ENCODE assay signal across 23 mouse cellular contexts in the genomic region with DNA sequence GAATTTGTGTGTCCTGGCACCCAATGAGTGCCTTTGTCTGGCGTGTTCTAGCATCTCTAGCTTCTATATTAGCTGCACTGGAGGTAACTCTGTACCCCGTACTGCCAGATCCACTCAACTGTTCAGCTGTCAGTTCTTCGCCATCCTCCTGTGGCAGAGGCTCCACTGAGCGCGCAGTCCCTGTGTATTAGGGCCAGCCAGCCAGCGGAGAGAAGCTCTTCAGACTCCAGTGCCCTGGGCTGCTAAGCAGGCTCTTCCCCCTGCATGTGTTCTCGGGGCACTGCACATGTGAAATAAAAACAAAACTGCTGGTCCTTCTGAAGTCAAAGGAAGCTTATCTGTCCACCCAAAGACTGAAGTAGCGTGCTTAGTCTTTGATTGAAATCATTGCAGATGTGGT. TPM values are rescaled to one million over a fixed set of nuclear protein-coding genes. Genes with fewer than 3 reads are reported as not detected.
DNase-seq lines count a peak whose midpoint lies in the region; ATAC-seq and TF ChIP-seq lines count a peak whose summit lies in the region.
"Had no signal": no experiment of that assay in that cellular context is flagged by ENCODE, and none has a peak within 500 bp of the region (broad histone marks: within the 10 kb centered on the region; RNA-seq: fewer than 3 reads in every experiment).

No protein-coding gene starts in this region.

- no peaks in the 10 kb centered on the region for H3K9me3 ChIP-seq in hindbrain, embryonic 13.5 days
- no peaks in the 10 kb centered on the region for H3K9me3 ChIP-seq in hindbrain, embryonic 11.5 days (ENCODE audit: control insufficient read depth, low read length)
- no peaks in the 10 kb centered on the region for H3K9me3 ChIP-seq in midbrain, embryonic 10.5 days (replicated peaks)
- H3K9me3 ChIP-seq in midbrain, embryonic 11.5 days (ENCODE audit: control insufficient read depth, low read length) = no peaks in the 10 kb centered on the region
- H3K9me3 ChIP-seq: embryonic facial prominence, embryonic 15.5 days had no signal

- intact Hi-C loops in gastrocnemius, adult 2 months (cut with DNase I) = no loop called here

- ATAC-seq in hindbrain, embryonic 13.5 days (ENCODE audit: low FRiP score) = no peak
- ATAC-seq in hindbrain, embryonic 11.5 days (ENCODE audit: low FRiP score) = no peak
- ATAC-seq in midbrain, embryonic 11.5 days (ENCODE audit: low FRiP score) = no peak
- ATAC-seq: Patski had no signal

- no peak overlapping the region for H3K4me3 ChIP-seq in hindbrain, embryonic 13.5 days
- H3K4me3 ChIP-seq in hindbrain, embryonic 11.5 days (ENCODE audit: low read depth, low read length) = no peak overlapping the region
- no peak overlapping the region for H3K4me3 ChIP-seq in midbrain, embryonic 10.5 days
- no peak overlapping the region for H3K4me3 ChIP-seq in midbrain, embryonic 11.5 days (ENCODE audit: low read depth, low read length)
- H3K4me3 ChIP-seq in gastrocnemius, adult 2 months = no peak overlapping the region
- H3K4me3 ChIP-seq: embryonic facial prominence, embryonic 15.5 days; left cerebral cortex, adult 2 months had no signal

- no peak for TF ChIP-seq CTCF in gastrocnemius, adult 2 months (IDR thresholded peaks at IDR 0.05)

- H3K27ac ChIP-seq in hindbrain, embryonic 13.5 days = peak overlapping the region; percentile 23; the same call in 1 of the 2 replicates
- H3K27ac ChIP-seq in hindbrain, embryonic 11.5 days (ENCODE audit: low read depth, low read length) = no peak overlapping the region
- H3K27ac ChIP-seq in midbrain, embryonic 10.5 days (replicated peaks) = no peak overlapping the region
- no peak overlapping the region for H3K27ac ChIP-seq in midbrain, embryonic 11.5 days (ENCODE audit: low read depth, low read length)
- H3K27ac ChIP-seq in gastrocnemius, adult 2 months = no peak overlapping the region
- H3K27ac ChIP-seq: embryonic facial prominence, embryonic 15.5 days; left cerebral cortex, adult 2 months; macrophage had no signal

- H3K36me3 ChIP-seq in hindbrain, embryonic 13.5 days = peaks cover 12% of the 10 kb centered on the region
- no peaks in the 10 kb centered on the region for H3K36me3 ChIP-seq in hindbrain, embryonic 11.5 days (ENCODE audit: control insufficient read depth, insufficient read depth, low read length)
- H3K36me3 ChIP-seq in midbrain, embryonic 10.5 days = no peaks in the 10 kb centered on the region
- no peaks in the 10 kb centered on the region for H3K36me3 ChIP-seq in midbrain, embryonic 11.5 days (ENCODE audit: control insufficient read depth, insufficient read depth, low read length)
- H3K36me3 ChIP-seq: embryonic facial prominence, embryonic 15.5 days had no signal

- peak overlapping the region; percentile 43; the same call in 1 of the 2 replicates for H3K9ac ChIP-seq in hindbrain, embryonic 13.5 days
- no peak overlapping the region for H3K9ac ChIP-seq in hindbrain, embryonic 11.5 days (ENCODE audit: low read depth, low read length)
- H3K9ac ChIP-seq in midbrain, embryonic 11.5 days (ENCODE audit: low read length) = no peak overlapping the region
- H3K9ac ChIP-seq: embryonic facial prominence, embryonic 15.5 days had no signal

- peaks cover 15% of the 10 kb centered on the region for H3K27me3 ChIP-seq in hindbrain, embryonic 13.5 days
- H3K27me3 ChIP-seq in hindbrain, embryonic 11.5 days (ENCODE audit: control insufficient read depth, insufficient read depth, low read length) = peaks cover 2% of the 10 kb centered on the region; the same call in 1 of the 2 replicates
- H3K27me3 ChIP-seq in midbrain, embryonic 10.5 days (ENCODE audit: low read depth, poor library complexity, severe bottlenecking) = peaks cover 22% of the 10 kb centered on the region
- H3K27me3 ChIP-seq in midbrain, embryonic 11.5 days (ENCODE audit: control insufficient read depth, insufficient read depth, low read length) = no peaks in the 10 kb centered on the region; the same call in 1 of the 2 replicates

- no peak overlapping the region for H3K4me2 ChIP-seq in hindbrain, embryonic 13.5 days
- no peak overlapping the region for H3K4me2 ChIP-seq in hindbrain, embryonic 11.5 days (replicated peaks; ENCODE audit: low read depth, low read length)
- no peak overlapping the region for H3K4me2 ChIP-seq in midbrain, embryonic 11.5 days
- H3K4me2 ChIP-seq: embryonic facial prominence, embryonic 15.5 days; heart, embryonic 11.5 days had no signal

- peak; percentile 22 to 25 for DNase-seq in cerebellum, postnatal 10 days
- DNase-seq in cerebellum, adult 18-20 months = no peak
- no peak for DNase-seq in hindbrain, embryonic 11.5 days (ENCODE audit: low spot score)
- peak; percentile 21 for DNase-seq in midbrain, embryonic 10.5 days (ENCODE audit: low spot score)
- no peak for DNase-seq in midbrain, embryonic 11.5 days (ENCODE audit: low spot score, missing footprints)
- DNase-seq in retina, embryonic 14.5 days (ENCODE audit: low spot score) = peak; percentile 37
- DNase-seq in gastrocnemius, adult 2 months = no peak
- DNase-seq: adrenal gland, adult 8-10 months; cerebellum, adult 9-11 months; heart, postnatal 10 days; kidney, adult 2 months; kidney, postnatal 36 days; layer of hippocampus, adult 9-11 months; left cerebral cortex, postnatal 4 days had no signal

- WGBS in hindbrain, embryonic 13.5 days = 62% methylated on average over 8 of the region's 8 CpGs
- WGBS in hindbrain, embryonic 11.5 days = 67% methylated on average over 8 of the region's 8 CpGs
- 62% methylated on average over 8 of the region's 8 CpGs for WGBS in midbrain, embryonic 10.5 days
- WGBS in midbrain, embryonic 11.5 days = 54% methylated on average over 8 of the region's 8 CpGs

- peaks cover 26% of the 10 kb centered on the region for H3K4me1 ChIP-seq in hindbrain, embryonic 13.5 days (replicated peaks)
- H3K4me1 ChIP-seq in hindbrain, embryonic 11.5 days (replicated peaks; ENCODE audit: control insufficient read depth, insufficient read depth, low read length) = no peaks in the 10 kb centered on the region
- H3K4me1 ChIP-seq in midbrain, embryonic 10.5 days = peaks cover 13% of the 10 kb centered on the region
- H3K4me1 ChIP-seq in midbrain, embryonic 11.5 days (ENCODE audit: control insufficient read depth, insufficient read depth, low read length) = peaks cover 9% of the 10 kb centered on the region
- H3K4me1 ChIP-seq: embryonic facial prominence, embryonic 15.5 days had no signal

RNA-seq across cellular contexts. Expression of gene Lmo2, which starts 19.4 kb away (rescaled TPM):
- polyA plus RNA-seq in hindbrain, embryonic 13.5 days (2015; fragmentation: Nextera tagmentation; extraction: Ambion mirVana) = 34.1 and 42.3 TPM in 2 replicates
- 21.3 and 23.9 TPM in 2 replicates for polyA plus RNA-seq in hindbrain, embryonic 11.5 days (2014; fragmentation: Nextera tagmentation; extraction: Ambion mirVana)
- polyA plus RNA-seq in midbrain, embryonic 10.5 days (2016; fragmentation: Nextera tagmentation; extraction: Ambion mirVana) = 18.7 and 19.3 TPM in 2 replicates
- 25.8 and 28.6 TPM in 2 replicates for polyA plus RNA-seq in midbrain, embryonic 11.5 days (2014; fragmentation: Nextera tagmentation; extraction: Ambion mirVana)
- total RNA-seq in gastrocnemius, adult 2 months (2021) = 1 to 10 TPM; 4.1 to 7.0 TPM

RNA-seq across cellular contexts. Expression of gene Fbxo3, which starts 50.3 kb away (rescaled TPM):
- 64.4 and 64.8 TPM in 2 replicates for polyA plus RNA-seq in hindbrain, embryonic 13.5 days (2015; fragmentation: Nextera tagmentation; extraction: Ambion mirVana)
- polyA plus RNA-seq in hindbrain, embryonic 11.5 days (2014; fragmentation: Nextera tagmentation; extraction: Ambion mirVana) = 59.9 and 61.4 TPM in 2 replicates
- polyA plus RNA-seq in midbrain, embryonic 10.5 days (2016; fragmentation: Nextera tagmentation; extraction: Ambion mirVana) = 47.4 and 49.9 TPM in 2 replicates
- 60.1 and 72.8 TPM in 2 replicates for polyA plus RNA-seq in midbrain, embryonic 11.5 days (2014; fragmentation: Nextera tagmentation; extraction: Ambion mirVana)
- total RNA-seq in gastrocnemius, adult 2 months (2021) = 10 to 100 TPM; 47.5 to 53.9 TPM

RNA-seq across cellular contexts. Expression of gene 4931422A03Rik, which starts 50.9 kb away (rescaled TPM):
- 2.1 and 2.6 TPM in 2 replicates for polyA plus RNA-seq in hindbrain, embryonic 13.5 days (2015; fragmentation: Nextera tagmentation; extraction: Ambion mirVana)
- polyA plus RNA-seq in hindbrain, embryonic 11.5 days (2014; fragmentation: Nextera tagmentation; extraction: Ambion mirVana) = 1.9 and 2.5 TPM in 2 replicates
- 1.1 and 1.6 TPM in 2 replicates for polyA plus RNA-seq in midbrain, embryonic 10.5 days (2016; fragmentation: Nextera tagmentation; extraction: Ambion mirVana)
- 1.1 and 1.5 TPM in 2 replicates for polyA plus RNA-seq in midbrain, embryonic 11.5 days (2014; fragmentation: Nextera tagmentation; extraction: Ambion mirVana)
- not detected for total RNA-seq in gastrocnemius, adult 2 months (2021)
- total RNA-seq: adrenal gland, adult 8-10 months; gastrocnemius, adult 18-20 months; heart, postnatal 10 days; left cerebral cortex, adult 2 months; left cerebral cortex, postnatal 4 days; liver, adult 2 months; monocyte, adult 5-6 weeks had no signal
- polyA plus RNA-seq: kidney, adult 2 months; liver, adult 2 months; macrophage had no signal

Comparison
In these comparisons a context has a peak if more than half of its experiments do, and no peak if none do; other contexts are left out.
1. DNase-seq: peak in cerebellum, postnatal 10 days (2 of 2), midbrain, embryonic 10.5 days (single experiment) and retina, embryonic 14.5 days (single experiment); none in cerebellum, adult 18-20 months (0 of 2), hindbrain, embryonic 11.5 days (single experiment), midbrain, embryonic 11.5 days (single experiment) and gastrocnemius, adult 2 months (single experiment).